Mouse (Mus musculus) lung, postnatal 0 days (tissue): ENCODE data around the gene Fam162a.
"Not testable (repeated sequence)": the region's sequence is repeated elsewhere in the genome, so short reads cannot be mapped to it uniquely, and the experiment has no call there.

Experiments
- CTCF ChIP-seq: IDR thresholded peaks from 2 replicates; pipeline ENCODE4 v1.5.1; 2016; ENCODE audit warnings: antibody characterized with exemption, mild to moderate bottlenecking
- EP300 ChIP-seq: IDR thresholded peaks from 2 replicates; pipeline ENCODE4 v1.6.1; 2016; ENCODE audit warnings: antibody characterized with exemption, mild to moderate bottlenecking, control low read depth

- not testable (repeated sequence) for TF ChIP-seq CTCF, EP300
These were observed 8.9 kb downstream of the Fam162a start for GRCm38 (mm10) chr16:36062534-36062933.
